Mouse (Mus musculus) brain, embryonic 14.5 days (tissue): Measurements from ENCODE around the gene Auts2.

Experiments
- CTCF ChIP-seq: fragments of 200-500 bp; IDR thresholded peaks from 2 replicates; pipeline ENCODE4 v1.5.1; 2012; ENCODE audit warnings: inconsistent platforms, mild to moderate bottlenecking, moderate library complexity, borderline replicate concordance; ENCODE audit not compliant: insufficient read depth, insufficient read length; ENCODE audit errors: extremely low read depth
- POLR2A ChIP-seq: fragments of 200-500 bp; IDR thresholded peaks from 2 replicates; pipeline ENCODE4 v1.6.1; 2012; ENCODE audit warnings: mild to moderate bottlenecking, inconsistent platforms, borderline replicate concordance; ENCODE audit not compliant: poor library complexity, insufficient read depth, insufficient read length, severe bottlenecking; ENCODE audit errors: extremely low read depth

GRCm38 (mm10) chr5:132492040-132492439, 51.1 kb downstream of the Auts2 start:
- TF ChIP-seq POLR2A (no peak), CTCF (no peak)
